Mouse (Mus musculus) hematopoietic stem cell, adult 5-6 weeks (primary cell): ENCODE measurements around the gene Ak2. TPM values are rescaled to one million over a fixed set of nuclear protein-coding genes. Genes with fewer than 3 reads are reported as not detected.

Experiments used
- ATAC-seq, 2 experiments: fragments of 125-278 bp in 1 of 2; replicated peaks in 1 of 2; 2 replicates each; pipeline ENCODE4 v1.8.0; 2016 to 2017; ENCODE audit warnings: inconsistent platforms in 2 of 2, mild to moderate bottlenecking in 2 of 2, moderate number of reproducible peaks in 2 of 2, low read depth in 1 of 2, moderate TSS enrichment in 1 of 2; ENCODE audit not compliant: low FRiP score in 2 of 2, poor library complexity in 2 of 2, severe bottlenecking in 2 of 2, insufficient read depth in 1 of 2, low TSS enrichment in 1 of 2
- total RNA-seq: library from RNA; stranded (forward); fragments of 172-1452, 232-1000 nt; gene quantifications from 2 replicates; pipeline ENCODE4 v1.2.3, GENCODE M21; 2017

Gene Ak2
- total RNA-seq, 1 experiment from 2014 or later: 129 TPM

GRCm38 (mm10) chr4:129051461-129052183, 59.9 kb downstream of the Ak2 start:
- no peak for ATAC-seq

GRCm38 (mm10) chr4:129054757-129055156, 63.0 kb downstream of the Ak2 start:
- ATAC-seq: no peak

DNA sequence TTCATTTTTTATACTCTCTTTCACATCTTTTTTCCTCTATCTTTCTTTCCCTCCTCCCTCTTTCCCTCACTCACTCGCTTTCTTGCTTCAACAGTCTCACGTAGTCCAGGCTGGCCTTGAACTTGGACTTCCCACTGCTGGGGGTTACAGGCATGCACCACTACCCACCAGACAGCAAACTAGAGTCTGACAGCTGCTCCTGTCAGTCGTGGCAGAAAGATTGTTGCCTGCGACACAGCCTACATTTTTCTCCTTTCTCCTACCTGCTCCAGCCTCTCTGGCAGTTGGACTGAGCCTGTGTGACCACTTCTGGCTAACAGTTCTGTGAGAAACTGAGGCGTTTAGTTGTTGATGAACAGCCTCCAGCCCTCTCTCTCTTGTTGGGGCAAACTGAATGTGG, 63.8 kb downstream of the Ak2 start:
- ATAC-seq: no peak

- peak; percentile 66 to 71 for ATAC-seq
Measured at GRCm38 (mm10) chr4:129057533-129058206, 65.9 kb downstream of the Ak2 start.

- peak in 1 of 2 experiments; percentile 16; a peak in 2 of 4 replicates for ATAC-seq
Measured at GRCm38 (mm10) chr4:129058207-129059092, 66.7 kb downstream of the Ak2 start, which contains the start of gene Rnf19b. TSS of gene Rnf19b (plus strand) at chr4:129058271.

DNA sequence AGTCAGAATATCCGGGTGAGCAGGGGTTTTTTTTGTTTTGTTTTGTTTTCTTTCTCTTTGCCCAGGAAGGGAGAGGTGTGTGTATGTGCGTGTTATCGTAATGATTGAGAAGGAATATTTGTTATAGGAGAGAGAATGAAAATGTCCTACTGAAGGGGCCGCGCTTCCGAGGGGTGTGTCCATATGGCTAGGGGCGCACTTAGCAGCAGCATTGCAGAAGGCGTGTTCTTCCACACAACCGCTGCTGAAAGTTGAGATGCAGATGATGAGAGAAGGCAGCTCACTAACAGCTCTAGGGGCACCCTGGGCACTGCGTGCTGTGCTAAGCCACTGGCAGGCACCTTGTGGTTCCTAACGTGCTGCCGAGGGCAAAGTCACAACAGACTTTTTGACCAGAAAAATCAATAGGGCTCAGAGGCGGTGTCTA, 67.4 kb downstream of the Ak2 start:
- peak; percentile 43 to 52; a peak in 2 of 4 replicates for ATAC-seq

DNA sequence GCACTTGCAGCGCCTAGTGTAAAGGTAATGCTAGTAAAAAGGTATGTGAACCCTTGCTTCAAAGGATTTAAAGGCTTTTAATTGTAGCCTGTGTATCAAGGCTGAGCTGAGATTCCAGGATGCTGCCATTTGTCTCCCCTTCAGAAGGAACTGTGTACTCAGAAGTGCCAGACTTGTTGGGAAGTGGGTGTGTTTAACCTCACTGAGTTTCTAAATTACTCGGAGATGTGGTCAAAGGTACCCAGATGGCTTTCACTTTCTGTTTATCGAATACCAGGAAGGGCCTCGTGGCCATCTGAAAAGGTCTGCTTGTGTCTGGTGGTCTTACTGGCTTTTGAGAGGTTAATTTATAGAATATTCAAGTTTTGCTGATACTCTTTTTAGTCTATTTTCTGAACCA, 68.2 kb downstream of the Ak2 start:
- peak; percentile 23 to 40; a peak in 1 of 4 replicates for ATAC-seq

Other genes starting within 250 kb of the Ak2 start
- not detected in 2 replicates for gene A3galt2, start 236.6 kb upstream of the Ak2 start, total RNA-seq
- gene Zfp362, start 185.9 kb upstream of the Ak2 start, total RNA-seq: 7.8 and 8.5 TPM in 2 replicates
- 1.2 and 1.4 TPM in 2 replicates for gene Trim62, start 108.4 kb upstream of the Ak2 start, total RNA-seq
- gene Azin2, start 29.5 kb upstream of the Ak2 start, total RNA-seq: 2.8 and 16.9 TPM in 2 replicates
- gene Rnf19b, start 66.3 kb downstream of the Ak2 start, total RNA-seq: 59.5 and 74.9 TPM in 2 replicates
- not detected in 2 replicates for gene Tmem54, start 113.6 kb downstream of the Ak2 start, total RNA-seq
- not detected in 2 replicates for gene Hpca, start 130.1 kb downstream of the Ak2 start, total RNA-seq
- gene Fndc5, start 145.0 kb downstream of the Ak2 start, total RNA-seq: 0.25 TPM in 1 of 2 replicates, not detected in the other
- gene S100pbp, start 197.8 kb downstream of the Ak2 start, total RNA-seq: 31.1 and 36.7 TPM in 2 replicates
- 50.7 and 55.0 TPM in 2 replicates for gene Yars, start 197.8 kb downstream of the Ak2 start, total RNA-seq